Mouse (Mus musculus): ENCODE measurements around the gene Slc38a9. TPM values are rescaled to one million over a fixed set of nuclear protein-coding genes. Genes with fewer than 3 reads are reported as not detected.
"Not testable (repeated sequence)": the region's sequence is repeated elsewhere in the genome, so short reads cannot be mapped to it uniquely, and the experiment has no call there.

Gene Slc38a9
- polyA plus RNA-seq, 1 experiment from 2014 or later, result 26.5 TPM

DNA sequence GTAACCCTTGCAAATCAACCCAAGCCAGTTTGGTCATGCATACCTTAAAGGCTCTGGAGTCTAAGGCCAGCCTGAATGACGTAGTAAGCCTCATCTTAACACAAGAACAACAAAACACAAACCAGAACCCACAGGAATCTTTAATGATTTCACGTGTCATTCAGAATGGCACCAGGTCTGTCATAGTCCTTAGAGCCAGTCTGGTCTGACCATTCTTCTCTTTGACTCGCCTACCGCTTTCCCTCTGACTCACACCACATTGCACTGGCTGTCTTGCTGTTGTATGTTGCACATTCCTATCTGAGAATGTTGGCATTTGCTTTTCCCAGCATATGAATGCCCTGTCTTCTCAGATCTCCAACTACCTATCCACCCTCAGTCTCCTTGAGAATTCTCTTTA is 45.8 kb downstream of the Slc38a9 start:
- Histone ChIP-seq H3K4me2 (ENCODE audit: low read depth, low read length) (no peak overlapping the region), H3K36me3 (ENCODE audit: control insufficient read depth, insufficient read depth, low read length) (no peaks in the 10 kb centered on the region; the same call in none of the 2 replicates), H3K27me3 (ENCODE audit: control insufficient read depth, insufficient read depth, low read length) (no peaks in the 10 kb centered on the region), H3K27ac (ENCODE audit: low read depth, low read length) (no peak overlapping the region), H3K9ac (replicated peaks; ENCODE audit: low read depth, low read length) (no peak overlapping the region), H3K4me1 (ENCODE audit: control insufficient read depth, insufficient read depth, low read length) (no peaks in the 10 kb centered on the region), H3K9me3 (ENCODE audit: control insufficient read depth, low read length) (no peaks in the 10 kb centered on the region), H3K4me3 (ENCODE audit: low read depth, low read length) (no peak overlapping the region)
- WGBS, result 92% methylated on average over 4 of the region's 4 CpGs
- no peak for ATAC-seq (ENCODE audit: low read depth)

DNA sequence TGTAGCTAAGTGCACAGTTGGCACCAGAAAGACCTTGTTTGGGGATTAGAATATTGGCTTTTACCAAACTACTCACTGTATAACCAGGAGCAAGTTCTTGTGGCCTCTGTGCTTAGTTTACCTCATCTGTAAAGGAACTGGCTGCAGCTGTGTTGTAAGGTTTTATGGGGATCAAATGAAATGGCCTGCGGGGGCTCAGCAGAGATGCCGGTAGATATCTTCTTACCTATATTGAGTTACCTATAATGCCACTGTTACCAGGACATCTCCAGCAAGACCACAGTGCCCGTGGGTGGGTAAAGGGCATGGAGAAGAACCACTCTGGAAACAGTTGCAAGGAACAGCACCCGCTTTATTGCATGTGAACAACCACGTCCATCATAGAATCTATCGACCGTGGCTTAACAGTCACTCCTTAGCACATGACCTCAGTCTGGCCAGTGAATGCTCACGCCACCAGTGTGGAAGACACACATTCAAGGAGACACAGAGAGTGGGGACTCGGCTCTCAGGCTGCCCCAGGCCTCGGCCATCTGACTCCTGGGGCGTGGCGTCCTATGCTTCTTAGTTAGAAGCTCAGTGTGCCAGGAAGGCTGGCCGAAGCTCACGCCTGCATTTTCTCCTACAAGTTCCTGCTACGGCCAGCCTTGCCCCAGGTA is 59.7 kb downstream of the Slc38a9 start:
- Histone ChIP-seq H3K4me3 (ENCODE audit: low read depth, low read length) (no peak overlapping the region), H3K9me3 (ENCODE audit: control insufficient read depth, low read length) (no peaks in the 10 kb centered on the region), H3K4me2 (ENCODE audit: low read depth, low read length) (no peak overlapping the region), H3K27ac (ENCODE audit: low read depth, low read length) (no peak overlapping the region), H3K36me3 (ENCODE audit: control insufficient read depth, insufficient read depth, low read length) (no peaks in the 10 kb centered on the region), H3K9ac (replicated peaks; ENCODE audit: low read depth, low read length) (no peak overlapping the region), H3K4me1 (ENCODE audit: control insufficient read depth, insufficient read depth, low read length) (no peaks in the 10 kb centered on the region), H3K27me3 (ENCODE audit: control insufficient read depth, insufficient read depth, low read length) (no peaks in the 10 kb centered on the region)
- no peak for ATAC-seq (ENCODE audit: low read depth)
- WGBS, result 92% methylated on average over 15 of the region's 15 CpGs

DNA sequence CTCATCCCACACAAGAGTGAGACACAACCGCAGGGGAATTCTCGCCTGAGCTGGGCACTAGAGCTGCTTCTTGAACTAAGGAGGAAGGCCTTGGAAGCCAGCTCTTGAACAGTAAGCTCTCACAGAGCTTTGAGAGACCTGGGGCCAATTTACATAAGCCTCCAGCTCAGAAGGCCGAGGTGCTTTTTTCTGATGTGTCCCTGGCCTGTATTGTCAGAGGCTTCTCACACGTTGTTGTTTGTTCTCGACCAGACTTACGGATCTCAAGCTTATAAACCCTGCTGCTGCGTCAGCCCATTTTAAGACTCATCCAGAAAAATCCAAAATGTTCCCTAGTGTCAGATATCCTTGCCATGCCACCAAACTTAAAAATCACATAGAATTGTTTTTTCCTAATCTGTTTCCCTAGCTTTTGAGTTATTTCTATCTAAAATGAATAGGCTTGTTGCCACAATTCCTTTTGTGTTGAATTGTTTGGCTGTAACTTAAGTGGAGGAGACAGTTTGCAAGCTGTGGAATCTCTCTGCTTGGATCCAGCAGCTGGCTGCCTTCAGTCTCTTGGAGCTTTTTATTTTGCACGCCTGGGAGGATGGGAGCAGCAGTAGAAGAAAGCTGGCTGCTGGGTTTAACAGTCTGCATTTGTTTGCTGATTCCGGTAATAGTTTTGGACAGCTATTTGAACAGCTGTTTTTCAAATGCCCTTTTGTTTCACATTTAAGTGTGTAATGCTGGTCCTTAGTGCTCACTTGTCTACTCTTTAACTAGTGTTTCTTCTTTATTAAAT is 61.6 kb downstream of the Slc38a9 start:
- no peak overlapping the region for H3K27ac ChIP-seq (ENCODE audit: low read depth, low read length)
- no peak for ATAC-seq (ENCODE audit: low read depth)

DNA sequence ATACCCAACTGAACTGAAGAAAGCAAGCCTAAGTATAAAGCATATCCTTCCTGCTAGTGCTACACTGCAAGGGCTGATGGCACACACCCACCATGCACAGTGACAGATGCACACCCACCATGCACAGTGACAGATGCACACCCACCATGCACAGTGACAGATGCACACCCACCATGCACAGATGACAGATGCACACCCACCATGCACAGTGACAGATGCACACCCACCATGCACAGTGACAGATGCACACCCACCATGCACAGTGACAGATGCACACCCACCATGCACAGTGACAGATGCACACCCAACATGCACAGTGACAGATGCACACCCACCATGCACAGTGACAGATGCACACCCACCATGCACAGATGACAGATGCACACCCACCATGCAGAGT is 63.7 kb downstream of the Slc38a9 start:
- ATAC-seq (ENCODE audit: low read depth); H3K27ac ChIP-seq (ENCODE audit: low read depth, low read length); H3K4me1 ChIP-seq (ENCODE audit: control insufficient read depth, insufficient read depth, low read length); H3K27me3 ChIP-seq (ENCODE audit: control insufficient read depth, insufficient read depth, low read length); H3K4me2 ChIP-seq (ENCODE audit: low read depth, low read length); H3K9ac ChIP-seq (replicated peaks; ENCODE audit: low read depth, low read length); H3K36me3 ChIP-seq (ENCODE audit: control insufficient read depth, insufficient read depth, low read length); H3K9me3 ChIP-seq (ENCODE audit: control insufficient read depth, low read length); H3K4me3 ChIP-seq (ENCODE audit: low read depth, low read length): not testable (repeated sequence)

More for the DNA sequence above, 61.6 kb downstream of the Slc38a9 start:
- 37% methylated on average over 9 of the region's 9 CpGs for WGBS
- Histone ChIP-seq H3K36me3 (ENCODE audit: control insufficient read depth, insufficient read depth, low read length) (0 out of 2 replicates have a peak, but pooled peaks cover 3% of the 10 kb centered on the region), H3K27me3 (ENCODE audit: control insufficient read depth, insufficient read depth, low read length) (no peaks in the 10 kb centered on the region), H3K9me3 (ENCODE audit: control insufficient read depth, low read length) (no peaks in the 10 kb centered on the region), H3K4me2 (ENCODE audit: low read depth, low read length) (no peak overlapping the region), H3K4me3 (ENCODE audit: low read depth, low read length) (no peak overlapping the region), H3K9ac (replicated peaks; ENCODE audit: low read depth, low read length) (no peak overlapping the region), H3K4me1 (ENCODE audit: control insufficient read depth, insufficient read depth, low read length) (no peaks in the 10 kb centered on the region)

DNA sequence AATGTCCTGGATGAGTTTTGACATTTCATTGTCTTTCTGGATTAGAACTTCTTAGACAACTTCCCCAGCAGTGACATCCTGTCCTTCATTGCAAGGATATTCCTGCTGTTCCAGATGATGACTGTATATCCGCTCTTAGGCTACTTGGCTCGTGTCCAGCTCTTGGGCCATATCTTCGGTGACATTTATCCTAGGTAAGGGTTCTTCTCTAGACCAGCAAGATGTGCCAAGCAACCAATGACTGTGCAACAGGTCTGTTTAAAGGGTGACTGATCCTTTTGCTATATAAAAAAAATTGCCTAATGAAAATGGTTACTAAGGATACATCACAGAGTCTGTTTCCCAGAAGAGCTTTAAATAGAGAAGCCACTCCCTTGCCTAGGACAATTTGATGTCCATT is 65.5 kb downstream of the Slc38a9 start:
- WGBS, result 83% methylated on average over 3 of the region's 3 CpGs
- no peak overlapping the region for H3K27ac ChIP-seq (ENCODE audit: low read depth, low read length)
- no peak overlapping the region for H3K4me3 ChIP-seq (ENCODE audit: low read depth, low read length)
- no peaks in the 10 kb centered on the region for H3K4me1 ChIP-seq (ENCODE audit: control insufficient read depth, insufficient read depth, low read length)
- no peaks in the 10 kb centered on the region for H3K9me3 ChIP-seq (ENCODE audit: control insufficient read depth, low read length)
- peaks cover 8% of the 10 kb centered on the region; the same call in 1 of the 2 replicates for H3K36me3 ChIP-seq (ENCODE audit: control insufficient read depth, insufficient read depth, low read length)
- no peak overlapping the region for H3K4me2 ChIP-seq (ENCODE audit: low read depth, low read length)
- no peak overlapping the region for H3K9ac ChIP-seq (replicated peaks; ENCODE audit: low read depth, low read length)
- H3K27me3 ChIP-seq (ENCODE audit: control insufficient read depth, insufficient read depth, low read length), result no peaks in the 10 kb centered on the region
- ATAC-seq (ENCODE audit: low read depth), result no peak

DNA sequence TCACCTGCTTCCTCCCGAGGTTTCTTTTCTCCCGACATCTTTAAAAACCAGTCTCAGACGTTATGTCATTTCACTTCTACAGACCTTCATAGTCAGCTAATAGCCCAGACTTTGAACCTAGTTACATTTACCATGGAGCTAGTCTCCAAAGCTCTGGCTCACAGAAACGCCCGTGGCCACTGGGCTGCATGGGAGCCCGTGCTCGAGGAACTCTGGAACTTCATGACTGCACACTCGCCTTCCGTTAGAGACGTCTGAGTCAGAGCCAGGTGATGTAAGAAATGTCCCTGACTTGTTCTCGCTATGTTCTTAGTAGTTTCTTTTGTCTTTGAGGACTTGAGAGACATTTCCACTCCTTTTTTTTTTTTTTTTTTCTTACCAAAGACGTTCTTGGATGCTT is 72.8 kb downstream of the Slc38a9 start:
- Histone ChIP-seq H3K4me2 (ENCODE audit: low read depth, low read length) (no peak overlapping the region), H3K9ac (replicated peaks; ENCODE audit: low read depth, low read length) (no peak overlapping the region)
- ATAC-seq (ENCODE audit: low read depth), result no peak

GRCm38 (mm10) chr13:112734906-112735713 is 74.6 kb downstream of the Slc38a9 start:
- H3K9me3 ChIP-seq (ENCODE audit: control insufficient read depth, low read length), result no peaks in the 10 kb centered on the region
- no peak overlapping the region for H3K9ac ChIP-seq (replicated peaks; ENCODE audit: low read depth, low read length)
- H3K36me3 ChIP-seq (ENCODE audit: control insufficient read depth, insufficient read depth, low read length), result 0 out of 2 replicates have a peak, but pooled peaks cover 3% of the 10 kb centered on the region
- no peaks in the 10 kb centered on the region for H3K27me3 ChIP-seq (ENCODE audit: control insufficient read depth, insufficient read depth, low read length)
- no peak for ATAC-seq (ENCODE audit: low read depth)
- WGBS, result 78% methylated on average over 14 of the region's 14 CpGs
- H3K4me3 ChIP-seq (ENCODE audit: low read depth, low read length), result no peak overlapping the region
- H3K27ac ChIP-seq (ENCODE audit: low read depth, low read length), result no peak overlapping the region
- no peaks in the 10 kb centered on the region for H3K4me1 ChIP-seq (ENCODE audit: control insufficient read depth, insufficient read depth, low read length)
- H3K4me2 ChIP-seq (ENCODE audit: low read depth, low read length), result no peak overlapping the region

More for the DNA sequence above, 72.8 kb downstream of the Slc38a9 start:
- no peaks in the 10 kb centered on the region for H3K9me3 ChIP-seq (ENCODE audit: control insufficient read depth, low read length)
- no peaks in the 10 kb centered on the region for H3K27me3 ChIP-seq (ENCODE audit: control insufficient read depth, insufficient read depth, low read length)
- 0 out of 2 replicates have a peak, but pooled peaks cover 3% of the 10 kb centered on the region for H3K36me3 ChIP-seq (ENCODE audit: control insufficient read depth, insufficient read depth, low read length)
- no peak overlapping the region for H3K4me3 ChIP-seq (ENCODE audit: low read depth, low read length)
- 90% methylated on average over 12 of the region's 12 CpGs for WGBS
- no peaks in the 10 kb centered on the region for H3K4me1 ChIP-seq (ENCODE audit: control insufficient read depth, insufficient read depth, low read length)
- no peak overlapping the region for H3K27ac ChIP-seq (ENCODE audit: low read depth, low read length)

DNA sequence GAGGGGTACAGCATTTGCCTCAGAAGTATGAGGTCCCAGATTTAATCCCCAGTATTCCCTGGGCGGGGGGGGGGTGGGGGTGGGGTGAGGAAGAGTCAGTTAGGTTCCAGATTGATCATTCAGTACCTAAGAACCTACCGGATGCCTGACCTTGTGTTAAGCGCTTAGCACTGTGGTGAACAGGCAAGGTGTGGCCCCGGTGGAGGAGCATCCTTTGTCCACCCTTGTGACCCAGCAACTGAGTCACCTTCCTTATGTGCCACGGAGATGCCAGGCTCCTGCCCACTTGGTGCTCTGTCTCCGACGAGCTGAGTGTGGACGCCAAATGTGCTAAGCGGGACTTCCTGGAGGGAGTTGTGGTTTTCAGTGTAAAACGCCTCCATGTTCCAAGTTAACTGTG is 75.9 kb downstream of the Slc38a9 start:
- ATAC-seq (ENCODE audit: low read depth), result no peak
- Histone ChIP-seq H3K4me2 (ENCODE audit: low read depth, low read length) (no peak overlapping the region), H3K9ac (replicated peaks; ENCODE audit: low read depth, low read length) (no peak overlapping the region), H3K36me3 (ENCODE audit: control insufficient read depth, insufficient read depth, low read length) (no peaks in the 10 kb centered on the region), H3K27me3 (ENCODE audit: control insufficient read depth, insufficient read depth, low read length) (no peaks in the 10 kb centered on the region), H3K4me1 (ENCODE audit: control insufficient read depth, insufficient read depth, low read length) (no peaks in the 10 kb centered on the region), H3K9me3 (ENCODE audit: control insufficient read depth, low read length) (no peaks in the 10 kb centered on the region), H3K27ac (ENCODE audit: low read depth, low read length) (no peak overlapping the region), H3K4me3 (ENCODE audit: low read depth, low read length) (no peak overlapping the region)
- WGBS, result 91% methylated on average over 10 of the region's 10 CpGs

DNA sequence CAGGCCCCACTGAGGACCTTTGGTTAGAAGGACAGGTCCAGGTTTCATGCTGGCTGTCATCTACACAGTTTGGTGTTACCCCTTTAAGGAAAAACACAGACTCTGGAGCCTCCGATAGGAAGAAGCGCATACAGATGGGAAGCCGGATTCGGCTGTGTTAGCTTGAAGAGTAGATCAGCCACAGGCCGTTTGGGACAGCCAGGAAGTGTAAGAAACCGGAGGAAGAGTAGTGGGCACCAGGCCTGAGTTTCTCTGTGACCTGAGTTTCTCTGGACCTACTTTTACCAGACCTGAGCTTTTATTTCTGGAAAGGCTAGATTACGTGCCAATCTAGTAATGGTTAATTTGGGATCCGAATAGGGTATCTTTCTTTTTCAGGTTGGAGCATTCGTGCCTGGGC is 76.6 kb downstream of the Slc38a9 start:
- no peaks in the 10 kb centered on the region for H3K4me1 ChIP-seq (ENCODE audit: control insufficient read depth, insufficient read depth, low read length)
- no peaks in the 10 kb centered on the region for H3K9me3 ChIP-seq (ENCODE audit: control insufficient read depth, low read length)
- no peak overlapping the region for H3K27ac ChIP-seq (ENCODE audit: low read depth, low read length)
- WGBS, result 84% methylated on average over 9 of the region's 9 CpGs
- H3K4me3 ChIP-seq (ENCODE audit: low read depth, low read length), result no peak overlapping the region
- no peak overlapping the region for H3K4me2 ChIP-seq (ENCODE audit: low read depth, low read length)
- H3K27me3 ChIP-seq (ENCODE audit: control insufficient read depth, insufficient read depth, low read length), result no peaks in the 10 kb centered on the region
- no peaks in the 10 kb centered on the region for H3K36me3 ChIP-seq (ENCODE audit: control insufficient read depth, insufficient read depth, low read length)
- H3K9ac ChIP-seq (replicated peaks; ENCODE audit: low read depth, low read length), result no peak overlapping the region
- no peak for ATAC-seq (ENCODE audit: low read depth)
